Mouse (Mus musculus): ENCODE measurements around the gene Cd248.

Gene Cd248

DNA sequence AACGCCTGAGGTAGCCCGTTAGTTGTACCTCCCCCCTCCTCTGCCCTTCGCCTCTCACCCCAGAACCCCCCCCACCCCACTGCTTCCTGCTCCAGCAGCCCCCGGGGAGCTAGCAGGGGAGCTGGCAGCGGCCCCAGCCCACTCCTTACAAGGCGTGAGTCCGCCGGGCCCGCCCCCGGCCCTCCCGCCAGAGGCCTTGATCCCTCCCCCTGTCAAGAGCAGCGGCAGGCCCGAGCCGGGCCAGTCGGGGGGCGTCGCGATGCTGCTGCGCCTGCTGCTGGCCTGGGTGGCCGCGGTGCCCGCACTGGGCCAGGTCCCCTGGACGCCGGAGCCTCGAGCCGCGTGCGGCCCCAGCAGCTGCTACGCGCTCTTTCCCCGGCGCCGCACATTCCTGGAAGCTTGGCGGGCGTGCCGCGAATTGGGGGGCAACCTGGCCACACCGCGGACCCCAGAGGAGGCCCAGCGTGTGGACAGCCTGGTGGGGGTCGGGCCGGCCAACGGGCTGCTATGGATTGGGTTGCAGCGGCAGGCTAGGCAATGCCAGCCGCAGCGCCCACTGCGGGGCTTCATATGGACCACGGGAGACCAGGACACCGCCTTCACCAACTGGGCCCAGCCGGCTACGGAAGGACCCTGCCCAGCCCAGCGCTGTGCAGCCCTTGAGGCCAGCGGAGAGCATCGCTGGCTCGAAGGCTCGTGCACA lies at the start of gene Cd248:
Cd248 (plus strand) TSS at position 212 of the 703 bp plus-strand sequence.
- peak; percentile 74 for DNase-seq (ENCODE audit: low spot score)

DNA sequence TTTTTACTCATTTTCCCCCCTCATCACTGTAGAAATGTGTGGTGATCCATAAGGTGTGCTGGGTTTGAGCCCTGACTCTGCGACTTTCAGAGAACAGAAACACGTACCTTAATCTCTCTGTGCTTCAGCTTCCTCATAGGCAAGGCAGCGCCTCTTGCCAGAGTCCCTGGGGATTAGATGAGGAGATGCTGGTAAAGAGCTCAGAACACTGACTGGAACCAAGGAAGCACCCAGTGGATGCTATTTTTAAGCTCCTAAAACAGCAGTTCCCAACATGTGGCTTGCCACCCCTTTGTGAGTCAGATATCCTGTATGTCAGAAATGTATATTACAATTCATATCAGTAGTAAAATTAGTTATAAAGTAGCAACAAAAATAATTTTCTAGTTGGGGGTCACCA lies 49.7 kb upstream of the Cd248 start:
- DNase-seq (ENCODE audit: low spot score) = no peak

DNA sequence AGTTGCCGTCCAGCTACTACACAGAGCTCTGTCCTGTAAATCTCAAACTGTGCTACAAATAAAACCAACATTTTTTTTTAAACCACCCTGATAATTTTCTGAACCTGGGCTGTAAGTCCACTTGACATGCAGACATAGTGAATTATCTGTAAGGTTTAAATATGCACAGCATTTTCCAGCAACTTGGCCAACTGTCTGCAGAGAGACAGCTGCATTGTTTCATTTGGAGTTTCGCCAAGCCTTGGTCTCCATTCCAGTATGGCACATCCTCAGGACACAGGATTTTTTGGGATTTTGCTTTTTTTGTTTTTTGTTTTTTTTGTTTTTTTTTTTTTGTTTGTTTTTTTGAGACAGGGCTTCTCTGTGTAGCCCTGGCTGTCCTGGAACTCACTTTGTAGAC lies 46.5 kb upstream of the Cd248 start:
- DNase-seq (ENCODE audit: low spot score) = peak; percentile 36

DNA sequence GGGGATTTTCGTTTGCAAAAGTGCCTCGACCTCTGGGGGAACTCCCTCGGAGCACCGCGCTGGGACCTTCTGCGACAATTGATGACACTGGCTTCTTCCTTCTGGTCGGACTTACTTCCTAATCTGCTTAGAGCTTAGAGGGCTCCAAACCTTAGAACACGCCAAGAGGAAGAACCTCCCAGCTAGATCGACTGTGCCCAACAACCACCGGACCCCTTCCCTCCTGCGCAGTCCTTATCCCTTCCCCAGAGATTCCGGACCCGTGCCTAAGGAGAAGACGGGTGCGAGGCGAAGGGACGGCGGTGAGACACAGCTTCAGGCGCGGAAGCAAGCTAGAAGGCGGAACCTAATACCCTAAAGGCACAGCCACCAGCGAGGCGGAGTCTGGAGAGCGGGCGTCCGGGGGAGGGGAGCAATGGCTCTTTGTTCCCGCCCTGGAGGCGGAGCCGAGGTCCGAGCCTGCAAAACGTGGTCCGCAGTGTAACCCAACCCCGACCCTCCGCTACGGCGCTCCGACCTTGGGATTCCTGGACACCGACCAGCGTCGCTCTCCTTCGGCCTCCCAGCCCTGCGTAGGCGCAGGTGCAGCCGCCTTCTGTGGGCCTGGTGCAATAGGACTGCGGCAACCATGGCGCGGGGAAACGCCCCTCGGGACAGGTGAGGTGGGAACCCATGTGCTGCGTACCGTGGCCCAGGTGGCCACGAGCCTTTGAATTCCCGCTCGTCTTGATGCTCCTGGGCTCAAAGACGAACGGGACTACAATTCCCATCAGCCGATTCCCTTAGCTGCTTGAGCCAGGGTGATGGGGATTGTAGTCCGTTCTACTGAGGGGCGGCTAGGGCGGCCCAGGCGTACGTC lies 44.0 kb upstream of the Cd248 start, which contains the start of gene Slc29a2:
Slc29a2 (plus strand) TSS at position 240 of the 859 bp plus-strand sequence.
- peak; percentile 88 for DNase-seq (ENCODE audit: low spot score)

DNA sequence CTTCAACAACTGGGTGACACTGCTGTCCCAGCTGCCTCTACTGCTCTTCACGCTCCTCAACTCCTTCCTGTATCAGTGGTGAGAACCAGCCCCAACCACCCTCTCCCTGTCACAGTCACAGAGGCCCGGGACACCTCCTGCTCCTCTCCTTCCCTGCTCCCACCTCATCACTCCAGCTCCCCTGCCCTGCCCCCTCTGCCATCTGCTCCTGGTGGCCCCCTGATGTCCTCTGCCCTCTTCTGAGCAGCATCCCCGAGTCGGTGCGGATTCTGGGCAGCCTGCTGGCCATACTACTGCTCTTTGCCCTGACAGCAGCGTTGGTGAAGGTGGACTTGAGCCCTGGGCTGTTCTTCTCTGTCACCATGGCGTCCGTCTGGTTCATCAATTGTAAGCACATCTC lies 41.8 kb upstream of the Cd248 start:
- no peak for DNase-seq (ENCODE audit: low spot score)

DNA sequence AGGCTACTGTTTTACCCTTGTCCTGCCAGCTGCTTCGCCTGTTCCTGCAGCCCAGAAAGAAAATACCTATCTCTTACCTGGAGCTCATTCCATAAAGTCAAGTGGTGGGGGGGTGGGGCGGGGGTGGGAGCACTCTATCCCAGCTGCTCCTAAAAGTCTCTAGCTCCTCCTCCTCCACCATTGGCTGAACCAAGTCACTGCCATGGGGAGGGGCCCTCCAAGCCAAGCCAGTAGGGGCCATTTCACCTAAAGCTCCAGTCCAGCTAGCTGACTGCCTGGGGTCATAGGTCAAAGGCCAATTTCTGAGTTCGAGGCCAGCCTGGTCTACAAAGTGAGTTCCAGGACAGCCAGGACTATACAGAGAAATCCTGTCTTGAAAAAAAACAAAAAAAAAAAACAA lies 35.2 kb upstream of the Cd248 start:
- DNase-seq (ENCODE audit: low spot score) = no peak

DNA sequence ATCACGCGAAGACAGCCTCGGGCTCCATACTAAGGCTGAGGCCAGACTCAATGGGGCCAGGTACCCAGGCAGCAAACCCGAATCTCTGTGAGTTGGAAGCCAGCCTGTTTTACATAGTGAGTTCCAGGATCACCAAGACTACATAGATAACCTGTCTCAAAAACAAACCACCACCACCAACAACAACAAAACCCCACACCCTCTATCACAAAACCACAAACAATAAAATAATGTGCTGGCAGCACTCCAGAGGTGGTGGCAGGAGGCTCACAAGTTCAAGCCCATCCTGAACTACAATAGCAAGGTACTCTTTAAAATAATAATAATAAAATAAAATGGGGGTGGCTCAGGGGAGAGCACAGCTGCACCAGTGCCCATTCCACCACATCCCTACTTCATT lies 31.3 kb upstream of the Cd248 start:
- DNase-seq (ENCODE audit: low spot score) = no peak

DNA sequence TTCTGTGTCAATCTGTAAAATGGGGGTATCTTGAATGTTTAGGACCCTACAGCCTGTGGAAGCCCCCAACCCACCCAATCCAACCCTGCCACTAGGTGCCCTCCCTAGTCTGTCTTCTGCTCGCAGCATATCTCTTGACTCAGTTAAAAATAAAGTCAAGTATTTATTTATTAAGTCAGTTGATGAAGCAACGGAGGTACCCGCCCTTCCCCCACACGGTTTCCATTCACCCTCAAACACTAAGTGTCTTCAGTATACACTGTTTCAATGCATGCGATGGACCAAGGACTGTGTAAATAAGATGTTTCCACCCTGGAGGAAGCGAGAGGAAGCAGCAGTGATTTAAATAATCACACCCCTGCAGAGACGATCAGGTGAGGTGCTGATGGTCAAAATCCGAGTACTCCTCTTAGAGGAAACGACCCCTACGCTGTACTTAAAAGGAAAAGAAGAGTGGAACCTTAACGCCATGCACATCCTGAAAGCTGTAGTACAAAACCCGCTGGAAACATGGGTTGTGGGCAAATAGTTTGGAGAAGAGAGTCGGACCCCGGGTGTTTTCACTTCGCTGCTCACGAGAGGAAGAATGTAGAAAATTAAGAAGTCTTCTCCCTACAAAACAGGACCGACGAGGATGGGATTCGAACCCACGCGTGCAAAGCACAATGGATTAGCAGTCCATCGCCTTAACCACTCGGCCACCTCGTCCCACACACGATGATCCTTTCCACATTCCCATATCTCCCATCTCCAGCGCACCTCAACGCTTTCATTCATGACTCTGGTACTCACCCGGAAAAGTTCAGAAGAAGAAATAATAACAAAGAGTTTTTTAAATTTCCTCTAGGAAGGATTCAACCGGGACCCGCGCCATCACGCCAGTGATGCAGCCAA lies 30.0 kb upstream of the Cd248 start:
- DNase-seq (ENCODE audit: low spot score) = peak; percentile 87

DNA sequence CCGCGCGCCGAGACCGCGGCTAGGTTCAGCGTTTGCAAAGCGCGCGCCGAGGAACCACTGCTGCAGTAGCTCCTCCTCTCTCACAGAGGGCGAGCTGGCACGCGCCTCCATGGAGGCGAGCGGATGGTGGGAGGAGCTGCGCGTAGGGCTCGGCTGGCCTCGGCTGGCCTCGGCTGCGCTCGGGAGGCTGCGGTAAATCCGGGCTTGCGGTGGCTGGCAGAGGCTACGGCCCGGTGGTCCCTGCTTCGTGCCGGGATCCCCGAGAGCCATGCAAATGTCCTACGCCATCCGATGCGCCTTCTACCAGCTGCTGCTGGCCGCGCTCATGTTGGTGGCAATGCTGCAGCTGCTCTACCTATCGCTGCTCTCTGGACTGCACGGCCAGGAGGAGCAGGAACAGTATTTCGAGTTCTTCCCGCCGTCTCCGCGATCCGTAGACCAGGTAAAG lies 29.1 kb upstream of the Cd248 start, which contains the start of the genes B4gat1 and AC124502.3:
B4gat1 (plus strand) TSS at position 118 of the 448 bp plus-strand sequence.
AC124502.3 (plus strand) TSS at position 183 of the 448 bp plus-strand sequence.
- peak; percentile 94 for DNase-seq (ENCODE audit: low spot score)

DNA sequence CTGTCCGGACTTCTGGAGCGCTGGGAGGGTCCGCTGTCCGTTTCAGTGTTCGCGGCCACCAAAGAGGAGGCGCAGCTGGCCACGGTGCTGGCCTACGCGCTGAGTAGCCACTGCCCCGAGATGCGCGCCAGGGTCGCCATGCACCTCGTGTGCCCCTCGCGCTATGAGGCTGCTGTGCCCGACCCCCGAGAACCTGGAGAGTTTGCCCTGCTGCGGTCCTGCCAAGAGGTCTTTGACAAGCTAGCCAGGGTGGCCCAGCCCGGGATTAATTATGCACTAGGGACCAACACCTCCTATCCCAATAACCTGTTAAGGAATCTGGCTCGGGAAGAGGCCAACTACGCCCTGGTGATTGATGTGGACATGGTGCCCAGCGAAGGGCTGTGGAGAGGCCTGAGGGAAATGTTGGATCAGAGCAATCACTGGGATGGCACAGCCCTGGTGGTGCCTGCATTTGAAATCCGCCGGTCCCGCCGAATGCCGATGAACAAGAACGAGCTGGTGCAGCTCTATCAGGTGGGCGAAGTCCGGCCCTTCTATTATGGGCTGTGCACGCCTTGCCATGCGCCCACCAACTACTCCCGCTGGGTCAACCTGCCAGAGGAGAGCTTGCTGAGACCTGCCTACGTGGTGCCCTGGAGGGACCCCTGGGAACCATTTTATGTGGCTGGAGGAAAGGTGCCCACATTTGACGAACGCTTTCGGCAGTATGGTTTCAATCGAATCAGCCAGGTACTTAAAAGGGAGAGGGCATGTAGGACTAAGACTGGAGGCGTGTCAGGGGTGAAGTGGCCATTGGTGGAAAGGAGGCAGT lies 28.4 kb upstream of the Cd248 start:
- DNase-seq (ENCODE audit: low spot score) = peak; percentile 31

DNA sequence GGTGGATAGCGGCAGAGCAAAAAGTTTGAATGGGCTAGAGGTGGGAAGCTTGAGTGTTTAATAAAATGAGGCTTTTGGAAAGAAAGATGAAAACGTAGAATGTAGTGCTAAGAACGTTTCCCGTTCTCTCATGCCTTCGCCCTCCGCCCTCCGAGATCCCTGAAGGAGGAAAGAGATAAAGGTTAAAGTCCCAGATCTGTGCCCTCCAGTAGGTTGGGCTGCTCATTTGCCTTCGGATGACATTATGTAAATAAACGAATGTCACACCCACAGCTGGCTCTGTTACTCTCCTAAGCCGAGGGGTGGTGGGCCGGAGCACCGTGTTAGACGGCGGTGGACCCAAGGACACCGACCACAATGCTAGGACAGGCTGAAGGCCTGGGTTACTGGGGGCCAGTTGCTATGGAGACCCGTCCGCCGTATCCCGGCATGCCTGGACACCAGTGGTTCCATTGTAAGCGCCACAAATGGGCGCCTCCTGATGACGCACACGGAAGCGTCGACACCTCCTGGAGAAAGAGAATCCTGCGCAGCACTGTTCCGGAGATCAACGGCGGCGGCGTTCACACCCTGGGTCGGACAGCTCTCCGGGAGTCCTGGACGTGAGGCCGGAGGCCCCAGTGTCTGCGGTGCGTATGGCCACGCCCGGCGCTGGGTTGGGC lies 26.9 kb upstream of the Cd248 start, which contains the start of gene Brms1:
Brms1 (plus strand) TSS at position 493 of the 662 bp plus-strand sequence.
- DNase-seq (ENCODE audit: low spot score) = peak; percentile 95

DNA sequence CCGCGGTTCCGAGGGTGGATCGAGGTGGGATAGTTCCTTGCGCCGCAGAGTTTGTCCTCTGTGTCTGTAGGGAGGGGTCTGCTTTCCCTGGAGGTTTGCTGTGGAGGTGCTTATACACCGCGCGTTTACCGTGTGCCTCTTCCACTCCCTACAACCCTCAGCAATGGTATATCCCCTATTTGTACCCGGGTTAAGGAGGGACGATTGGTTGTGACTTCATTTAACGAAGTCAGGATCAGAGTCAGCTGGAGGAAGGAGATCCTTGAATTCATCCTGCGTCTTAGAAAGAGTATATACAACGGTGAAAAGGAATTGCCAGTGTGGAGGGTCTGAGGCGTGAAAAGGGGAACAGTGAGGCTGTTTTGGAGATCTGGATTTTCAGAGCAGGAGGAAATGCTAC lies 26.3 kb upstream of the Cd248 start:
- DNase-seq (ENCODE audit: low spot score) = no peak

DNA sequence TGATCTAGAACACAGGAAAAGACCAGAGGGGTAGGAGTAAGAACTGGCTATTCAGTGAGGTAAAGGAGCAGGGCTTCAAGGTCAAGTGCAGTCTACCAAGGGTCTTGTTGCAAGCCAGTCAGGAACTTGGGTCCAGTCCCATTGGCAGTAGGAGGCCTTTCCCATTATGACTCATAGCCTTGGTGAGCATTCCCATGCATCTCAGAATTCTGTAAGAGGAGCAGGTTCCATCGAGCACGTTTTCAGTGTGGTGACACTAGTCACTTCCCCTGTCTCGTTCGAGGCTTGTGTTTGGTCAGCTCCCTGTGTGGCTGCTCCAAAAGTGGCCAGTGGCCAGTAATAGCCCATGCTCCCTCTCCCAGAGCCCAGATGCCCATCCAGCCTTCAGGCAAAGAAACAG lies 22.3 kb upstream of the Cd248 start:
- DNase-seq (ENCODE audit: low spot score) = no peak

DNA sequence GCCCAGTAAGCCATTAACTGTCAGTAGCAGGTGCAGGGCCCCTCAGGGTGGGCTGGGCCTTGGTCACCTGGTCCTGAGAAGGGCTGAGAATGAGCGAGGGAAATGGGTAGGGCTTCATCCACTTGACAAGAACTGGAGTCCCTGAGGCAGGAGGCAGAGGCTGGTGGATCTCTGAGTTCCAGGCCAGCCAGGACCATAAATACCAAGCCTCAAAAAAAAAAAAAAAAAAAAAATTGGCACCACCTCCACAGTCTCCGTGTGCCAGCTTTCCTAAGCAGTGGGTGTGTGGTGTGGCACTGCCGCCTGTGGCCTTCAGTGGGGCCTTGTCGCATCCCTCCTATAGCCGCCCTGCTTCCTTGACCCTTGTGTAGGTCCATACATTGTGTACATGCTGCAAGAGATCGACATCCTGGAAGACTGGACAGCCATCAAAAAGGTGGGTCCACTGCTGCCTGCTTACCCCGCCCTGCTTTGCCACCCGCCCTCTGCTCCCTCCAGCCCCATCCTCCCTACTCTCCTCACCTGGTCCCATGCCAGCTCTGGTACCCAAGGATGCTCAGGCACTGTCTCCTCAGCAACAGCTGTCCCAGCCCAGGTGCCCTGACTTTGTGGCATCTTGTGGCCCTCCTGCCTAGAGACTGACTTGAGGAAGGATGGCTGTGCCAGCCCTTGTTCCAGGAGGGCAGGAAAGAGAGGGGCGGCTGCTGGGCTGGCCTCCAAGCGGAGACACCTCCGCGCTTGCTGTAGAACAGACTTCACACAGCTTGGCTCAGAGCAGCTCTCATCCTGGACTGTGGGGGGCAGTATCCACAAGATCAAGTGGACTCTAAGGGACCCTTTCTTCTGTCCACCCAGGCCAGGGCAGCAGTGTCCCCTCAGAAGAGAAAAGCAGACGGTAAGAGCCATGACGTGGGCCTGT lies 19.5 kb upstream of the Cd248 start:
- no peak for DNase-seq (ENCODE audit: low spot score)

DNA sequence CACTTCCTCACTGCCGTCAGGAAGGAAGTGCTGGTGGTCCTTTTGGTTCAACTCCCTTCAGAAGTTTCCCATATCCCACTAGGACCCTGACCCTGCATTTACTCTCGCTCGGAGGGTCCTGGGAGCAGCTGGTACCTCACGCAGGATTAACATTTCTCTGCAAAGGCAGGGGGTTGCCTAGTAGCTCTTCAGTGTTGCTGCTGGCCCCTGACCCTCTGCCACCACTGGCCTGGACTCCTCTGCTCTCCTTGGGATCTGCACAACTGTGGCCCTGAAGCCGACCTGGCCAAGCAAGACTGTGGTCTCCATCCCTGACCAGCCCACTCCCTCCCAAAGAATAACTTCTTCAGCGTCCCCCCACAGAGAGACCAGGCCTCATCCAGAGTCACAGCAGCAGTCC lies 18.6 kb upstream of the Cd248 start:
- DNase-seq (ENCODE audit: low spot score) = no peak

DNA sequence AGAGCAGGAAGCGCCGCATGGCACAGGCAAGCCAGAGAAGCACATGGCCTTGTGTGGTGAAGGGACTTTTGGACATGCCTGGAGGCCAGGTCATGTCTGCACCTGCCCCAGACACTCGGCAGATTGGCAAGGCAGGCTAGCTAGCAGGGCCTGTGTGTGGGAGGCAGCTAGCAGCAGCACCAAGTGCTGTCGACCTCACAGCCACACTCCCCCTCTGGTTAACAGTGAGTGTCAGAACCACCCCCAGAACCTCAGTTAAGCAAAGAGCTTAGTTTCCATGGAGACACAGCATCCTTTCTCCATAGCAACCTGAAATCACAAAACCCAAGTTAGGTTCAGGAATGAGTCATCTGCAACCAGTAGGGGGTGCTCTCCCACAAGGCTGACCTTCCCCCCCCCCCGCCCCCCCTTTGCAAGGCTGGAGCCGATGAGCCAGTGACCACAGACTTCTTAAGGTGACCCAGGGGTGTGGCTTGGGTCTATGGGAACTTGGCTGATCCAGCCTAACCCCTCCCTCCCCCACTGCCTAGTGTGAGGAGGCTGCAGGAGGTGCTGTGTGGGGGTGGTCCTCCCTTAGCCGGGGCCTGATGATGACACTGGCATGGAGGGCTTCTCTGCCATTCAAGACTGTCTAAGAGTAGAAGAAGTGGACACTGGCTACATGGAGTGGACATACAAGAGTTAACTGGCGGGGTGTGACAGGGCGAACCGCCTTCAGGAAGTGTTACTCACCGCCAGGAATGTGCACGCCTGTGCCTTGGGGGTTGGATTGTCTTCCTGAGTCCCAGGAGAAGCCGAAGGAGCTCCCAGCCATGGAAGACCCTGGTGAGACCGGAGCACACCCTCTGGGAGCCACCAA lies 17.6 kb upstream of the Cd248 start, which contains the start of gene Rin1:
Rin1 (plus strand) TSS at position 435 of the 859 bp plus-strand sequence.
- peak; percentile 89 for DNase-seq (ENCODE audit: low spot score)

DNA sequence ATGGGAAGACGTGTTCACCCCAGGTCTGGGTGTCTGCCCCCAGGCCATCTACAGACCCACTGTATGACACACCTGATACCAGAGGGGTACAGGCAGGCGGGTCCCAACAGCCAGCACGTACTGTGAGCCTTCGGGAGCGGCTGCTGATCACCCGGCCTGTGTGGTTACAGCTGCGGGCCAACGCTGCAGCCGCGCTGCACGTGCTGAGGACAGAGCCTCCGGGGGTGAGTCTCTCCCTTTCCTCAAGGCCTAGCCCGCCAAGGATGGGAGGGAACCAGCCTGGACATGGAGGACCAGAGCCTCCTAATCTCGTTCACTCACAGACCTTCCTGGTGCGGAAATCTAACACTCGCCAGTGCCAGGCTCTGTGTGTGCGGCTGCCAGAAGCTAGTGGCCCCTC lies 16.8 kb upstream of the Cd248 start:
- DNase-seq (ENCODE audit: low spot score) = peak; percentile 61

DNA sequence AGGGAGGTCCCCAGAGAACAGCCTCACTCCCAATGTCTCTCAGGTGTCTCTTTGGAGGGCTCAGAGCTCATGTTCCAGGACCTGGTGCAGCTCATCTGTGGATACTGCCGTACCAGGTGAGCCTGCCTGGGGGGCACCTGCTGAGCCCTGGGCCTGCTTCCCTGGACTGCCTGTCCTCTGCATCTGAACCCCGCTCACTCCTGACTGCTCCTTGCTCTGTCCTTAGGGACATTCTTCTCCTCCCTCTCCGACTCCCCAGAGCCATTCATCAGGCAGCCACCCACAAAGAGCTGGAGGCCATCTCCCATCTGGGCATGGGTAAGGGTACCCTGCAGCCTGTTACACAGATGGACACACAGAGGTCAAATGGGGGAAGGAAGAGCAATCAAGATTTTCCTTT lies 16.4 kb upstream of the Cd248 start:
- peak; percentile 23 for DNase-seq (ENCODE audit: low spot score)
